Mouse (Mus musculus): ENCODE results near the gene Rgs17.

- no peak for TF ChIP-seq POLR2A (IDR thresholded peaks at IDR 0.05; ENCODE audit: insufficient read length, low read depth)
- no peak for TF ChIP-seq CEBPB (IDR thresholded peaks at IDR 0.05; ENCODE audit: insufficient read depth, poor library complexity, severe bottlenecking)
- TF ChIP-seq MAX (IDR thresholded peaks at IDR 0.05; ENCODE audit: low read depth): no peak
- no peak for TF ChIP-seq MYOG (IDR thresholded peaks at IDR 0.05; ENCODE audit: control insufficient read depth in 1 of 3, insufficient read depth in 1 of 3, insufficient read length in 2 of 3, low read depth in 2 of 3)
- TF ChIP-seq USF1 (IDR thresholded peaks at IDR 0.05; ENCODE audit: low read depth): no peak
- no peak for TF ChIP-seq TCF12 (IDR thresholded peaks at IDR 0.05; ENCODE audit: insufficient read depth, poor library complexity, severe bottlenecking)
- TF ChIP-seq POLR2AphosphoS2 (IDR thresholded peaks at IDR 0.05; ENCODE audit: insufficient read length, low read depth): no peak
- TF ChIP-seq E2F4 (IDR thresholded peaks at IDR 0.05; ENCODE audit: insufficient read depth): no peak
- no peak for TF ChIP-seq MYOD1 (IDR thresholded peaks at IDR 0.05; ENCODE audit: control insufficient read depth in 1 of 3, insufficient read length in 2 of 3, low read depth in 2 of 3)
These were observed 68.8 kb downstream of the Rgs17 start for GRCm38 (mm10) chr10:5853290-5853868.
